In genomic region chrX:162158142-162158541, GRCm38 (mm10) we compare ENCODE assay signal across 8 mouse cellular contexts. TPM values are rescaled to one million over a fixed set of nuclear protein-coding genes. Genes with fewer than 3 reads are reported as not detected.
DNase-seq lines count a peak whose midpoint lies in the region.

No protein-coding gene starts in this region.

- peaks cover 17% of the 10 kb centered on the region for H3K4me1 ChIP-seq in limb, embryonic 10.5 days

- peak; percentile 27 to 49 for DNase-seq in adrenal gland, adult (ENCODE audit: inconsistent age in 2 of 2, low spot score in 1 of 2)
- no peak for DNase-seq in adrenal gland, postnatal 4 days (ENCODE audit: low spot score in 2 of 2)
- peak; percentile 4 to 23 for DNase-seq in adrenal gland, postnatal 36 days
- DNase-seq in heart, postnatal 14 days, result peak; percentile 3 to 4
- peak; percentile 30 for DNase-seq in limb, embryonic 10.5 days (ENCODE audit: low spot score)
- peak; percentile 41 for DNase-seq in testis, postnatal 10 days (ENCODE audit: low spot score)
- no peak for DNase-seq in Muller cell, postnatal 12 days (ENCODE audit: inconsistent ontology term)
- DNase-seq in urinary bladder, postnatal 36 days (ENCODE audit: low spot score in 2 of 2), result no peak

- H3K36me3 ChIP-seq in limb, embryonic 10.5 days, result no peaks in the 10 kb centered on the region

- H3K4me3 ChIP-seq in limb, embryonic 10.5 days, result peak overlapping the region; percentile 66

- H3K27me3 ChIP-seq in limb, embryonic 10.5 days (ENCODE audit: low read depth, poor library complexity, severe bottlenecking), result peaks cover 96% of the 10 kb centered on the region

- no peak overlapping the region for H3K27ac ChIP-seq in limb, embryonic 10.5 days

- 45% methylated on average over 5 of the region's 5 CpGs for WGBS in limb, embryonic 10.5 days

- intact Hi-C loops in heart, postnatal 14 days (cut with DNase I), result loop anchor here (2.0 to 10.0 kb wide), 3 partner anchors 131 to 283 kb away; no protein-coding TSS in a partner anchor

- H3K9me3 ChIP-seq in limb, embryonic 10.5 days (replicated peaks), result no peaks in the 10 kb centered on the region

RNA-seq across cellular contexts. Expression of gene Nhs, which starts 1.4 kb away (rescaled TPM):
- 1 to 10 TPM; 3.5 to 6.7 TPM for total RNA-seq in adrenal gland, postnatal 4 days (2021)
- total RNA-seq in adrenal gland, postnatal 36 days (2021), result 1 to 10 TPM; 1.1 to 1.5 TPM
- under 1 TPM; 0.74 to 1.00 TPM for total RNA-seq in heart, postnatal 14 days (2021)
- 2.2 and 2.7 TPM in 2 replicates for polyA plus RNA-seq in limb, embryonic 10.5 days (2016; fragmentation: Nextera tagmentation; extraction: Ambion mirVana)

Comparison
In these comparisons a context has a peak if more than half of its experiments do, and no peak if none do; other contexts are left out.
1. DNase-seq: peak in adrenal gland, adult (2 of 2), adrenal gland, postnatal 36 days (2 of 2), heart, postnatal 14 days (2 of 2), limb, embryonic 10.5 days (single experiment) and testis, postnatal 10 days (single experiment); none in adrenal gland, postnatal 4 days (0 of 2), Muller cell, postnatal 12 days (single experiment) and urinary bladder, postnatal 36 days (0 of 2).